14 mouse cellular contexts compared by ENCODE assay signal in genomic region chr12:81808596-81808995, GRCm38 (mm10).
"Had no signal": no experiment of that assay in that cellular context is flagged by ENCODE, and none has a peak within 500 bp of the region (broad histone marks: within the 10 kb centered on the region; RNA-seq: fewer than 3 reads in every experiment).

No protein-coding gene starts in this region.

- H3K9ac ChIP-seq: limb, embryonic 12.5 days; liver, embryonic 13.5 days; liver, postnatal 0 days; lung, embryonic 15.5 days; neural tube, embryonic 12.5 days had no signal

- H3K4me3 ChIP-seq: limb, embryonic 12.5 days; liver, embryonic 13.5 days; megakaryocyte, embryonic 14.5 days; myocyte; neural tube, embryonic 12.5 days had no signal

- DNase-seq: liver; liver, embryonic 13.5 days; right cerebral cortex, adult 18-20 months; right cerebral cortex, postnatal 25 days; thymus, postnatal 4 days had no signal

- H3K27ac ChIP-seq: layer of hippocampus, adult 2 months; limb, embryonic 12.5 days; liver, embryonic 13.5 days; lung, embryonic 15.5 days; macrophage; neural tube, embryonic 12.5 days; stomach, postnatal 0 days had no signal

- H3K9me3 ChIP-seq: limb, embryonic 12.5 days; liver, embryonic 13.5 days; lung, embryonic 15.5 days; megakaryocyte, embryonic 14.5 days; neural tube, embryonic 12.5 days had no signal

- H3K27me3 ChIP-seq: lung, embryonic 15.5 days; neural tube, embryonic 12.5 days had no signal

- H3K36me3 ChIP-seq: limb, embryonic 12.5 days; liver, embryonic 13.5 days; lung, embryonic 15.5 days; neural tube, embryonic 12.5 days had no signal
